Mouse (Mus musculus): Measurements from ENCODE around the gene Dph1. TPM values are rescaled to one million over a fixed set of nuclear protein-coding genes. Genes with fewer than 3 reads are reported as not detected.

Gene Dph1
- total RNA-seq, 1 experiment = 32.8 TPM

DNA sequence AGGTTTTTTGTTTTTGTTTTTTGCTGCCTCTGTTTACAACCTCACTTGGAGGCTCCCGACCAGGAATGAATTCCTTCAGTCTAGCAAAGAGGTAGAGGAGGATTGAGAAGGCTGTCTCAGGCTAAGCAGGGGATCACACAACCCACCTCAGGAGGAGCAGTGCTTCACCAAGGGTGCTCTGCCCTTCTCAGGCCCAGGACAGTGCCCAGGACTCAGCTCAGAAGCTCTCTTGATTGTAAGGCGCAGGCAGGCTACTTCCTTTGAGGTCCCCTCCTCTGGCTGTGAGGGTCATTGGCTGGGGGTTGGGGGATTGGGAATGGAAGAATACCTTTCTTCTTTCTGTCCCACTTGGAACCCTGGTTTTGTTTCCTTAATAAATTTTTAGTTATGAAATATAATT, 27.0 kb downstream of the Dph1 start:
- no peak overlapping the region for H3K27ac ChIP-seq (ENCODE audit: insufficient read depth, low read depth, low read length, poor library complexity, severe bottlenecking)
- no peak for DNase-seq (ENCODE audit: low read depth, low spot score)
- in situ Hi-C loops (cut with MboI; ENCODE audit: low sequenced_read_pairs in 2 of 2, unreplicated experiment in 2 of 2) = no loop called here
- no peak overlapping the region for H3K4me3 ChIP-seq (ENCODE audit: insufficient read depth in 1 of 2, low read depth in 1 of 2, low read length in 2 of 2, poor library complexity in 1 of 2, severe bottlenecking in 1 of 2)
- no peak for TF ChIP-seq MAFK (IDR thresholded peaks at IDR 0.05; ENCODE audit: insufficient read depth, low read depth, low read length)
- no peak for TF ChIP-seq HCFC1 (IDR thresholded peaks at IDR 0.05; ENCODE audit: borderline replicate concordance, insufficient read depth, low read length)
- TF ChIP-seq CHD2 (IDR thresholded peaks at IDR 0.05; ENCODE audit: low read depth, low read length) = no peak
- no peak for TF ChIP-seq ZC3H11A (IDR thresholded peaks at IDR 0.05; ENCODE audit: borderline replicate concordance, low read depth, low read length)
- TF ChIP-seq ZNF384 (IDR thresholded peaks at IDR 0.05; ENCODE audit: low read depth, low read length) = no peak
- no peaks in the 10 kb centered on the region; the same call in 1 of the 2 replicates for H3K36me3 ChIP-seq (ENCODE audit: control insufficient read depth, insufficient read depth, low read length, poor library complexity, severe bottlenecking)
- H3K9me3 ChIP-seq (ENCODE audit: control insufficient read depth, insufficient read depth, low read depth, low read length) = no peaks in the 10 kb centered on the region
- no peak overlapping the region for H3K9ac ChIP-seq (ENCODE audit: insufficient read depth, low read depth, low read length, poor library complexity, severe bottlenecking)
- H3K4me1 ChIP-seq (ENCODE audit: control insufficient read depth in 2 of 2, insufficient read depth in 2 of 2, low read length in 2 of 2, poor library complexity in 1 of 2) = peaks cover 0 to 12% of the 10 kb centered on the region in 2 experiments; a peak in 1 of 4 replicates

GRCm38 (mm10) chr11:75163379-75163778, 27.7 kb downstream of the Dph1 start:
- no peak overlapping the region for H3K4me3 ChIP-seq (ENCODE audit: insufficient read depth in 1 of 2, low read depth in 1 of 2, low read length in 2 of 2, poor library complexity in 1 of 2, severe bottlenecking in 1 of 2)
- H3K9me3 ChIP-seq (ENCODE audit: control insufficient read depth, insufficient read depth, low read depth, low read length) = no peaks in the 10 kb centered on the region
- H3K9ac ChIP-seq (ENCODE audit: insufficient read depth, low read depth, low read length, poor library complexity, severe bottlenecking) = no peak overlapping the region
- H3K27ac ChIP-seq (ENCODE audit: insufficient read depth, low read depth, low read length, poor library complexity, severe bottlenecking) = no peak overlapping the region
- H3K36me3 ChIP-seq (ENCODE audit: control insufficient read depth, insufficient read depth, low read length, poor library complexity, severe bottlenecking) = no peaks in the 10 kb centered on the region; the same call in 1 of the 2 replicates
- no peak for DNase-seq (ENCODE audit: low read depth, low spot score)
- in situ Hi-C loops (cut with MboI; ENCODE audit: low sequenced_read_pairs in 2 of 2, unreplicated experiment in 2 of 2) = no loop called here
- TF ChIP-seq HCFC1 (IDR thresholded peaks at IDR 0.05; ENCODE audit: borderline replicate concordance, insufficient read depth, low read length) = no peak
- TF ChIP-seq ZNF384 (IDR thresholded peaks at IDR 0.05; ENCODE audit: low read depth, low read length) = no peak
- no peak for TF ChIP-seq CHD2 (IDR thresholded peaks at IDR 0.05; ENCODE audit: low read depth, low read length)
- TF ChIP-seq MAFK (IDR thresholded peaks at IDR 0.05; ENCODE audit: insufficient read depth, low read depth, low read length) = no peak
- no peak for TF ChIP-seq ZC3H11A (IDR thresholded peaks at IDR 0.05; ENCODE audit: borderline replicate concordance, low read depth, low read length)
- H3K4me1 ChIP-seq (ENCODE audit: control insufficient read depth in 2 of 2, insufficient read depth in 2 of 2, low read length in 2 of 2, poor library complexity in 1 of 2) = peaks cover 0 to 12% of the 10 kb centered on the region in 2 experiments; a peak in 1 of 4 replicates

DNA sequence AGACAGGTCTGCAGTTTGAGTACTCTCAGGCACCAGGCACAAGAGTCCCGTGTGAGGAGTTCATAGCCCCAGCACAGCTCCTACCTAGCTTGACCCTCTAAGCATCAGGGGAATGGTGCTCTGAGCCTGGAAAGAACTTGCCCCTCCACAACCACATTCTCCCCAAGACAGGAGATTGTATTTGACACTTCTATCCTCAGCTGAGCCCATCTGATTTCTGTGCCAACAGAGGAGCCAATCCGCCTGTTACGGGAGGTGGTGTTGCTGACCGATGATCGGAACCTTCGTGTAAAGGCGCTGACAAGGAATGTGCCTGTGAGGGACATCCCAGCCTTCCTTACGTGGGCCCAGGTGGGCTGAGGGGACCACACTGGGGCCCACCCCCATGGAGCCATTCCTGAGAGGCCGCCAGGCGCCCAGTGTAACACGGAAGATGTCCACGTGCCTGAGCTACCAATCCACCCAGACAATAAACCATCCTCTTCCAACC, 28.4 kb downstream of the Dph1 start:
- in situ Hi-C loops (cut with MboI; ENCODE audit: low sequenced_read_pairs in 2 of 2, unreplicated experiment in 2 of 2) = no loop called here
- H3K36me3 ChIP-seq (ENCODE audit: control insufficient read depth, insufficient read depth, low read length, poor library complexity, severe bottlenecking) = no peaks in the 10 kb centered on the region; the same call in 1 of the 2 replicates
- peaks cover 0 to 12% of the 10 kb centered on the region in 2 experiments; a peak in 1 of 4 replicates for H3K4me1 ChIP-seq (ENCODE audit: control insufficient read depth in 2 of 2, insufficient read depth in 2 of 2, low read length in 2 of 2, poor library complexity in 1 of 2)
- peak overlapping the region in 1 of 2 experiments; percentile 27; a peak in 1 of 4 replicates for H3K4me3 ChIP-seq (ENCODE audit: insufficient read depth in 1 of 2, low read depth in 1 of 2, low read length in 2 of 2, poor library complexity in 1 of 2, severe bottlenecking in 1 of 2)
- TF ChIP-seq MAFK (IDR thresholded peaks at IDR 0.05; ENCODE audit: insufficient read depth, low read depth, low read length) = no peak
- no peak for TF ChIP-seq ZC3H11A (IDR thresholded peaks at IDR 0.05; ENCODE audit: borderline replicate concordance, low read depth, low read length)
- TF ChIP-seq CHD2 (IDR thresholded peaks at IDR 0.05; ENCODE audit: low read depth, low read length) = no peak
- no peak for TF ChIP-seq ZNF384 (IDR thresholded peaks at IDR 0.05; ENCODE audit: low read depth, low read length)
- no peak for TF ChIP-seq HCFC1 (IDR thresholded peaks at IDR 0.05; ENCODE audit: borderline replicate concordance, insufficient read depth, low read length)
- no peaks in the 10 kb centered on the region for H3K9me3 ChIP-seq (ENCODE audit: control insufficient read depth, insufficient read depth, low read depth, low read length)
- H3K9ac ChIP-seq (ENCODE audit: insufficient read depth, low read depth, low read length, poor library complexity, severe bottlenecking) = peak overlapping the region; percentile 23; the same call in 1 of the 2 replicates
- no peak for DNase-seq (ENCODE audit: low read depth, low spot score)
- no peak overlapping the region for H3K27ac ChIP-seq (ENCODE audit: insufficient read depth, low read depth, low read length, poor library complexity, severe bottlenecking)

- Histone ChIP-seq H3K4me3 (ENCODE audit: insufficient read depth in 1 of 2, low read depth in 1 of 2, low read length in 2 of 2, poor library complexity in 1 of 2, severe bottlenecking in 1 of 2) (no peak overlapping the region), H3K4me1 (ENCODE audit: control insufficient read depth in 2 of 2, insufficient read depth in 2 of 2, low read length in 2 of 2, poor library complexity in 1 of 2) (peaks cover 0 to 7% of the 10 kb centered on the region in 2 experiments; a peak in 1 of 4 replicates), H3K27ac (ENCODE audit: insufficient read depth, low read depth, low read length, poor library complexity, severe bottlenecking) (no peak overlapping the region), H3K9ac (ENCODE audit: insufficient read depth, low read depth, low read length, poor library complexity, severe bottlenecking) (no peak overlapping the region), H3K9me3 (ENCODE audit: control insufficient read depth, insufficient read depth, low read depth, low read length) (no peaks in the 10 kb centered on the region), H3K36me3 (ENCODE audit: control insufficient read depth, insufficient read depth, low read length, poor library complexity, severe bottlenecking) (no peaks in the 10 kb centered on the region; the same call in 1 of the 2 replicates)
- in situ Hi-C loops (cut with MboI; ENCODE audit: low sequenced_read_pairs in 2 of 2, unreplicated experiment in 2 of 2) = no loop called here
- TF ChIP-seq MAFK (IDR thresholded peaks at IDR 0.05; ENCODE audit: insufficient read depth, low read depth, low read length) (no peak), CHD2 (IDR thresholded peaks at IDR 0.05; ENCODE audit: low read depth, low read length) (no peak), ZNF384 (IDR thresholded peaks at IDR 0.05; ENCODE audit: low read depth, low read length) (no peak), HCFC1 (IDR thresholded peaks at IDR 0.05; ENCODE audit: borderline replicate concordance, insufficient read depth, low read length) (no peak), ZC3H11A (IDR thresholded peaks at IDR 0.05; ENCODE audit: borderline replicate concordance, low read depth, low read length) (no peak)
- DNase-seq (ENCODE audit: low read depth, low spot score) = no peak
Measured at GRCm38 (mm10) chr11:75161417-75162008, 29.5 kb downstream of the Dph1 start.

Data from ES-E14 (cell line).